Mouse (Mus musculus) lung, adult 2 months (tissue): Measurements from ENCODE around the gene Dusp23. TPM values are rescaled to one million over a fixed set of nuclear protein-coding genes. Genes with fewer than 3 reads are reported as not detected.

Experiments
- DNase-seq: peaks from one replicate; pipeline ENCODE4 v3.0.0; 2022
- H3K4me1 ChIP-seq: fragments of 200-500 bp; 2 replicates; pipeline ENCODE4 v1.6.1; 2011; ENCODE audit warnings: low read length; ENCODE audit not compliant: control insufficient read depth, insufficient read depth
- H3K4me3 ChIP-seq: fragments of 200-500 bp; replicated peaks from 2 replicates; pipeline ENCODE3; 2011; ENCODE audit warnings: low read depth, mild to moderate bottlenecking, control low read depth, low read length; ENCODE audit errors: extremely low read depth
- CTCF ChIP-seq: fragments of 200-500 bp; IDR thresholded peaks from 2 replicates; pipeline ENCODE4 v1.5.1; 2011; ENCODE audit warnings: mild to moderate bottlenecking, low read length, control low read depth; ENCODE audit not compliant: insufficient read depth
- POLR2A ChIP-seq: fragments of 200-500 bp; IDR thresholded peaks from 2 replicates; pipeline ENCODE4 v1.6.1; 2011; ENCODE audit warnings: low read depth, mild to moderate bottlenecking, control low read depth, low read length, borderline replicate concordance; ENCODE audit errors: extremely low read depth
- WGBS: fragments of 180-500 bp; shearing (Covaris S2); methylation state at CpG from one replicate; pipeline ENCODE4 v1.1.7; 2018; 5-methylcytosine and 5-hydroxymethylcytosine counted together
- polyA plus RNA-seq: library from polyadenylated mRNA; depleted of rRNA; stranded (reverse); fragments of >200 nt; gene quantifications from 2 replicates; pipeline ENCODE4 v1.2.3, GENCODE M21; 2012

Gene Dusp23
- polyA plus RNA-seq, 1 experiment = 29.6 TPM

DNA sequence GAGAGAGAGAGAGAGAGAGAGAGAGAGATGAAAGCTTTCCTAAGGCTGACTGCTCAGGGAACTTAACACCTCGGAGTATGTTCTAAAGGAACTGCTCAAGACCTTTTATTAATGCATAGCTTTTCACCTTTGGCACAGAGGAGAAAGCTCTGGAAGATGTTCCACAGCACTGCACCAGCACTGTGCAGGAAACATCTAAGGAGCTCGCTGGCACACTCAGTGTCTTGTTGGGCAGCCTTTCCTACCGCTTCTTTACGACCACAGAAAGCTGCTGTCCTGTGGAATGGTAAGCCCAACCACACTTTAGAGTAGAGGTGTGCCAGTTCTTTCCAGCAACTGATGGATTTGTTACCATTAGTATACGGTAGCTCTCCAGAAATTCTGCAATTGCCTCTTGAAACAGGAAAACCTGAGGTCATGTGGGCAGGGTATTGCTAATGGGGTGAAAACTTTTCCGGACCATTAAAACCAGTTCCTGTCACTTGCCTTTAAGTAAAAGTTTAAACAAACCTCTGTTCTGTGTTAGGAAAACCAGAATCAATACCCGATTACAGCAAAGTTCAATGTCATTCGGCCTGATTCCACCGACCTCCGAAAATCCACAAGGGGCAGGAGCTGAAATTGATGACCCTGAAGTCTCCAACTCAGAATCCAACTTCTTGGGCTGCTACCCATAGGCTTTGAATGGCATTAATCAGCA, 18.7 kb upstream of the Dusp23 start:
- TF ChIP-seq POLR2A (no peak), CTCF (no peak)
- Histone ChIP-seq H3K4me1 (peaks cover 4% of the 10 kb centered on the region; the same call in 1 of the 2 replicates), H3K4me3 (no peak overlapping the region)
- WGBS = 74% methylated on average over 10 of the region's 10 CpGs
- no peak for DNase-seq

DNA sequence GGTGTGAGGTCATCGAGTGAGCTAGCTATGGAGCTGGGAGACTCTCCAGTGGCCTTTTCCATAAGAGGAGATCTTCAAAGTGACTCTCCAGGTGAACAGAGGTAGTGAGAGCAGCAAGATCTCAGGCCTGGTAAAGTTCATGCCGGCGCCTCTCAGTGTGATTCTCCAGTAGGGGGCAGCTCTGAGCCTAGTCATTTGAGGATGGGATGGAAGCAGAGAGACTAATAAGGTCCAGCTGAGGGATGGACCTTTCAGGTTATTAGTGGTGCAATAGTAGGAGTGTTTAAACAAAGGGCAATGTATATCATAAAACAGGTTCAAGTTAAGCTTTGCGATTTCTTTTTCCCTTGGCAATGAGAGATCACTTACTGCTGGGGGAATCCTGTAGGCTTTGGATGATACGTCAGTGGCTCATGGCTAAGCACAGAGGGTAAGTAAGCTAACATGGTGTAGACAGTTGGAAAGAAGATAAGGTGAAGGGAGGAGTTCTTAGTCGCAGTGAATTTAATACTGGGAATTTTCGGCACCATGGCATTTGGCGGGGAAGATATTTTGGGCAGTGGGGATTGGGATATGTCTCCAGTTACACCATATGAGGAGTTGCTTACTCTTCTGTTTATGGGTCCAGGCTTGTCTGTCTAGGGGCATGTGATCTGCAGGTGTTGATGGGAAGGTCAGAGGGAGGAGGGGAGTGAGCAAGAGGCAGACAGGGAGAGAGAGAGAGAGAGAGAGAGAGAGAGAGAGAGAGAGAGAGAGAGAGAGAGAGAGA, 17.9 kb upstream of the Dusp23 start:
- Histone ChIP-seq H3K4me1 (peaks cover 4% of the 10 kb centered on the region; the same call in 1 of the 2 replicates), H3K4me3 (no peak overlapping the region)
- DNase-seq = no peak
- 60% methylated on average over 8 of the region's 8 CpGs for WGBS
- TF ChIP-seq POLR2A (no peak), CTCF (peak; percentile 48)

DNA sequence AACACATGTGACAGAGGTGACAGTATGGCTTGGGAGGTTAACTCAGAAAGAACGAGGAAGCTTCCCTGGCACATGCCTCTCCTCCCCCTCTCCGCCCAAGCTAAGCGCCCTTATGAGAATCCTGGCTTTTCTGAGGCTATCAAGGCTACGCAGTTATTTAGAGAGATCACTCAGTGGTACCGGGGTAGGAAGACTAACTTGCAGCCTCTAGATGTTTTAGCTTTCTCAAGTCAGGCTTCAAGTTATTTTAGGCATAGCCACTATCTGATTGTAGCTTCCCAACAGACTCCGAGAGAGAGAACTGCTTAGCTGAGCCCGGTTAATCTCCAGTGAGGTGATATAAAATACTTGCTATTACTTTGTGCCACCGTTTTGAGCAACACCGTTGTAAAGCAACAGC, 16.6 kb upstream of the Dusp23 start:
- no peak for DNase-seq
- TF ChIP-seq POLR2A (no peak), CTCF (no peak)
- peaks cover 2% of the 10 kb centered on the region; the same call in 1 of the 2 replicates for H3K4me1 ChIP-seq
- H3K4me3 ChIP-seq = no peak overlapping the region
- WGBS = 78% methylated on average over 9 of the region's 9 CpGs

DNA sequence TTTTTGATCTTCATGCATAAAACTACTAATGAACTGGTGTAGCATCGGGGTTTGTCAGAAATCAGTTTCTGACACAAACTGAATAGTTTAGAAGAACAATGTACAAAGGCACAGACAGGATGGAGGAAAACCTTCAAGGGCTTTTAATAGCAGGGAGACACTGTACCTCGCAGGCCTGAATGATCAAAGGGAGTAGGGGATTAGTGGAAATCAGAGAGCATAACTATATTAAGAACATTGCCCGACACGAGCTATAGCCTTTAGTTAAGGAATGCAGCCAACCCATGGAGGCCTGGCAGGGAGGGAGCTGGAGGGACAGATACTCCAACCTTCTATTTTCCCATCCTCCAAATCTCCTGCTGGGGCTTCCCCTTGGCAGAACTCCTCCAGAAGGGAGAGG, 14.5 kb upstream of the Dusp23 start:
- no peak for TF ChIP-seq CTCF
- no peak for TF ChIP-seq POLR2A

DNA sequence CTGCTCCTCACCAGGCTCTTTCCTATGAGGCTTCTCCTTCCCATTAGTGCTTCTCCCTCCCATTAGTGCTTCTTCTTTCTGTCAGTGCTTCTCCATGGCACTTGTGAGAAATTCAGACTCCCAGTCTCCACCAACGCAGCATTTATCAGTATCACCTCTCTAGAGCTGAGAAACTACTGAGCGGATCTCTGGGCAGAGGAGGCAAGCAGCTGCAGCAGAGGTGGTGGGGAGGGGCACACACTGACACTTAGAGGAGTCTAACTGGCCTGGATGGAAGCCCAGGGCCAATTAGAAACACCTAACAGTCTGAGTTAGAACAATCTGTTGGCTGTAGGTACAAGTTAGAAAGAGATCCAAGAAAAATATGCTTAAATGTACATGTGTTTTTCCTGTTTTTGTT, 6.0 kb upstream of the Dusp23 start:
- no peak for DNase-seq
- H3K4me1 ChIP-seq = peaks cover 7% of the 10 kb centered on the region; the same call in 1 of the 2 replicates
- 34% methylated on average over 2 of the region's 2 CpGs for WGBS
- TF ChIP-seq CTCF (no peak), POLR2A (no peak)
- H3K4me3 ChIP-seq = no peak overlapping the region

More for the DNA sequence above, 14.5 kb upstream of the Dusp23 start:
- WGBS = 44% methylated on average over 4 of the region's 4 CpGs
- Histone ChIP-seq H3K4me1 (0 out of 2 replicates have a peak, but pooled peaks cover 2% of the 10 kb centered on the region), H3K4me3 (no peak overlapping the region)
- DNase-seq = no peak

DNA sequence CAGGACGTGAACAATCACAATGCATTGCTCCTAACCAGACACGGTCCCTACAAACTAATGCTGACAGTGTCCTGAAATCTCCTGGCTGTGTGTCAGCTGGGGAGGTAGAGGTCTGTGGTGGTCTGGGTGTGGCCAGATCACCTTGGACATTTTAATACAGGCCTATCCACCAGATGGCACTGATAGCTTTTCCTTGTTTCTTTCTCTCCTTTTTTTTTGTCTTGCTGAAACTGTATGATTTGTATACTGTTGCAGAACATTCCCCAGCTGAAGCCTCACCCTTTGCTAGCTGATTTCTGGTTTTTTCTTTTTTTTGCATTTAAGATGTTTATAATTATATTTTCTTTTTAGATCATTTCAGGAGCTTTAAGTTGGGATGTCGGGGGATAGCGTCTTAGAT, 5.0 kb upstream of the Dusp23 start:
- Histone ChIP-seq H3K4me3 (no peak overlapping the region), H3K4me1 (peaks cover 7% of the 10 kb centered on the region; the same call in 1 of the 2 replicates)
- TF ChIP-seq CTCF (no peak), POLR2A (no peak)
- DNase-seq = no peak
- 52% methylated on average over 4 of the region's 4 CpGs for whole genome bisulfite sequencing

DNA sequence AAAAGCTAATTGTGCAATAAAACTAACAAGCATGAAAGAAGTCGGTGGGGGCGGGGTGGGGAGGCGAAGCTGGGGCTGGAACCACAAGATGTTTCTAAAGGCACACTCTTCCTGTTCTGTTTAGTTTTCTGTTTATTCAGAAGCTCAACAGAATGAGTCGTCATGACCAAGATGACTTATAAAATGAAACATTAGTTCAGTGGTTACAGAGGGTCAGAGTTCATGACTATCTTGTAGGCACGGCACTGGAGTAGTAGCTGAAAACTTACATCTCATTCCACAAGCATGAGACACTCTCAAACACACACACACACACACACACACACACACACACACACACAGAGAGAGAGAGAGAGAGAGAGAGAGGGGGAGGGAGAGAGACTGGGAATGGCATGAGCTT, 3.5 kb upstream of the Dusp23 start:
- H3K4me3 ChIP-seq = no peak overlapping the region
- no peak for DNase-seq
- TF ChIP-seq CTCF (no peak), POLR2A (no peak)
- H3K4me1 ChIP-seq = peaks cover 7% of the 10 kb centered on the region; the same call in 1 of the 2 replicates
- 58% methylated on average over 5 of the region's 5 CpGs for WGBS

DNA sequence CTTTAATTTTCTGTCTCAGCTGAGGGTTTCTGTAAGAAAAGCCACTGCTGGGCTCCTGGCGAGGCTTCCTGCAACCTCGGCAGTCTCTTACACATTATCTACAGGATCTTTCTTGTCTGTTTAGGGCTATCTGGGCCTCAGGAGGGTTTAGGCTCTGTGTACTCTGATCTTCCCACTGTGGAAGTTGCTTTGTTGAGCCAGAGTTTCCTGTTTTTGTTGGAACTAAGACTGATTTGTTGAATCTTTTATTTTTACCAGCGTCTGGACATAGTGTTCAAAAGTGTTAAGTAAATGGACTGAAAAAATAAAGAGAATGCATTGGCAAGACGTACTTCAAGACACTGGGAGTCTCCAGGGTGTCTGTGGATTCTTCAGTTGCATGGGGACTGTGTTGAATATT, 2.5 kb upstream of the Dusp23 start:
- TF ChIP-seq POLR2A (no peak), CTCF (no peak)
- no peak for DNase-seq
- Histone ChIP-seq H3K4me1 (peaks cover 7% of the 10 kb centered on the region; the same call in 1 of the 2 replicates), H3K4me3 (no peak overlapping the region)
- 26% methylated on average over 4 of the region's 4 CpGs for whole genome bisulfite sequencing

DNA sequence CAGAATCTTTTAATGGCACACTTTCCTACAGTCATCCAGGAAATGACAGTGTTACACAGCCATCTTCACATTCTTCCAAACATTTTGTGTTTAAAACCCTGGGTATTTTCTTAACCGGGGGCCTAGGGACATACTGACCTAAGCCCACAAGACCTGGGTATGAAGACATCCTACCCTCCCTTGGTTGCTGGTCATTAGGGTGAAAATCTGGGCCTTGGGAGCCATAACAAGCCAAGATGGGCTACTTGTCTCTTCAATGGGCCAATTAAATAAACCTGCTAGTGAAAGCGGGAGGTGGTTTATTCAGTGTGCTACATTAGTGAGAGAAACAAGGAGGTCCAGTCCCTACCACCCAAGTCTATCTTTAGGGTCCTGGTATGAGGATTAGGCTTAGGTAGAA, 1.4 kb upstream of the Dusp23 start:
- no peak for DNase-seq
- WGBS = 76% methylated on average over 2 of the region's 2 CpGs
- H3K4me1 ChIP-seq = peaks cover 7% of the 10 kb centered on the region; the same call in 1 of the 2 replicates

More for the DNA sequence above, 1.4 kb upstream of the Dusp23 start:
- no peak overlapping the region for H3K4me3 ChIP-seq
- TF ChIP-seq CTCF = no peak
- no peak for TF ChIP-seq POLR2A
